Mouse (Mus musculus): ENCODE data around the gene Csf2ra.
"Not testable (repeated sequence)": the region's sequence is repeated elsewhere in the genome, so short reads cannot be mapped to it uniquely, and the experiment has no call there.

Csf2ra gene

DNA sequence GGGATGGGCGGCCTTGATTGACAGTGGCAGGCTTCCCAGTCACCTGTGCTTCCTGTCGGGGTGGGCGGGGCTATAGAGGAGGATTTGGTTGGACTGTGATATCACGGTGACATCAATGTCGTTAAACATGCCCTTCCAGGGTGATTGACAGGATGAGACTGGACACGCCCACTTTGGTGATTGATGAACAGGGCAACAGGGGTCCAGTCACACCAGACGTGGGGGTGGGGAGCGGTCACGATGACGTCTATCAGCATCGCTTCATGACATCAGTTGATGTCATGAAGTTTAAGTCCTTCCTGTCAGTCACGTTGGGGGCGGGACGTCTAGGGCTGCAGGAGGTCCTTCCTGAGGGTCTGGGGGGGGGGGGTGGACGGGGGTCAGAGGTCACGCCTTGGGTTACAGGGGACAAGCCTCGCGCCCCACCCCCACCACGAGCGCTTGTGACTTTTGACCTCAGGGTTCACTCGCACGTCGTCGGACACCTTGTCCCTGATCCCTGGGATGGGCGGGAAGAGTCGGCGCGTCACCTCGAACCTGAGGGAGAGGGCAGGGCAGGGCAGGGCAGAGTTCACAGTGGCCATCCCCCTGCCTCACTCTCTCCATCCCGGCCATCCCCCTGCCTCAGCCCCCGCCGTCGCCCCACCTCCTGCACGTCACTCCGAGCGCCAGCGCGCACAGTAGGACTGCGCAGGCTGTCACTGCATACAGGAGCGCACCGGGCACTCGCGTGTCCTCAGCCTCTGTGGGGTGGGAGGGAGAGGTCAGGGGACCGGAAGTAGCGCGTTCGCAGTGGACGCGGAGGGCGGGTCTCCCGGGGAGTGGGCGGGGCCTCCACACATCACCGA lies 3.3 kb downstream of the Csf2ra start:
- peak; percentile 56 for DNase-seq

DNA sequence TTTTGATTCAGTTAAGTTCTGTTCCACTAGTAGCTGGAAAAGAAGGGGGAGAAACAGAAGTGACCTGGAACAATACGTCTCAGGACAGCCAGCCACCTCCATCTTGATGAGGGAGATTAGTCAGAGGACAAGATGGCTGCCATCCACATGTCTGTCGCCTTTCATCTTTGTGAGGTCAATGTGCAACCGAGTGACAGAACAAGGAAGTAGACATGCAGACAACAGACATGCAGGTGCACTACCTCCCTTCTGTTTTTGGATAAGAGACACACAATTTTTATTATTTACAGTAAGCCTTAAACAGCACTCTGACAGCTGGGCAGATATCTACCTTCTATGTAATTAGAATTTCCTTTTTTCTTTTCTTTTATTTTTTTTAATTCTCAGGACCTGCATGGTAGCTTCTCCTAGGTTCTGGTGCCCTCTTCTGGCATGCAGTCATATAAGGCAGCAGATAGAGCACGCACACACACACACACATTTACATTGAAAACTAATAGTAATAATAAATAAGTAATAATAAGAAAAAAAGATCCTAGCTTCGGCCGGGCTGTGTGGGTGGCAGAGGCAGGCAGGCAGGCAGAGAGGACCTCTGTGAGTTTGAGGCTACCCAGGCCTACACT lies 4.4 kb downstream of the Csf2ra start:
- DNase-seq, result peak; percentile 5

DNA sequence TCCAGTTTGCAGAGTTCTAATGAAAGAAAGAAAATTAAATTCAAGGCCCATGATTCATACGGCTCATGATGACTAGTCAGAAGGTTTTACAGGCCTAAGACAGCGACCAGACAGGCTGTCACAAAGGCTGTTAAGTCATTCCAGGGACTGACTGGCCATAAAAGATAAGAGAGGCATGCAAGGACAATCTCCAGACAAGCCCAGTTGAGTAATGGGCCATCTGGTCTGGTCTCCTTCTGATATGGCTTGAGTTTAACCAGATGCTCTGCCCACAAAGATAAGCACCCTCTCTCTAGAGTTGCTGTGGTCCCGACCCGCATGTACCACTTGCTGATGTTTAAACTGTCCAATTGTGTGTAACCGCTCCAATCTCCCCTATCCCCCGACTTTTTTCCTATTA lies 20.7 kb downstream of the Csf2ra start:
- DNase-seq, result not testable (repeated sequence)

DNA sequence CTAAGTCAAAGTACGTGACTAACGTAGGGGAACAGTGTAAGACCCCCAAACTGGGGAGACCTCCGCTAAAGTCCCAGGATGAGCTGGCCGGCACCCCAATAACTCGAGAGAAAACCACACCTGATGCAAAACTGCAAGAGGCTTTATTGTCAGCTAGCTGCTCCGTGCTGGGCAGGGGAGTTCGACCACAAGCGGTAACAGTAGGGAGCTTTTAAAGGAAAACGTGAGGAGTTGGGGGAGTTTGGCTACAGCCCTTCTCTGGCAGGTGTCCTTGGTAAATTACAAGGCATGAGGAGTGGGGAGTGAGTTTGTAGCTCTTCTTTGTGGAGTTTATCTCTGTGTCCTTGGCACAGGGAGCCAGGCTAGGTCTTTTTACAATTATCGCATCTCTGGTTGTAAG lies 28.4 kb downstream of the Csf2ra start:
- no peak for DNase-seq

DNA sequence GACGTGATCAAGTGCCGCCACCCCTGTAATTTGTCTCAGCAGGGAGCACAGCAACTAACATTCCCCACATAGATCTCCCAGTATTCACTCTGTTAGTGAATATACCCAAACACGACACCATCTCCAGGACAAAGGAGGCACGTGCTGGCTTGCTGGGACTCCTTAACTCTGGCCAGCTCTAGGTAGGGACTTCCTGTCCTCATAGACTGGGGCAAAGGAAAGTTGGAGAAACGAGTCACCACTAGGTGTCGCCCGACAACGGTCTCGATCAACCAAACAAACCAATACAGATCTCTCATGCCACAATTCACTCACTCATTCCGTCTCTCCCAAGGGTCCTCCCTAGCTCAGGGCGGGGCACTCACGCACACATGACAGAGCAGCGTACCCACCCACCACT lies 28.9 kb downstream of the Csf2ra start:
- peak; percentile 74 for DNase-seq

DNA sequence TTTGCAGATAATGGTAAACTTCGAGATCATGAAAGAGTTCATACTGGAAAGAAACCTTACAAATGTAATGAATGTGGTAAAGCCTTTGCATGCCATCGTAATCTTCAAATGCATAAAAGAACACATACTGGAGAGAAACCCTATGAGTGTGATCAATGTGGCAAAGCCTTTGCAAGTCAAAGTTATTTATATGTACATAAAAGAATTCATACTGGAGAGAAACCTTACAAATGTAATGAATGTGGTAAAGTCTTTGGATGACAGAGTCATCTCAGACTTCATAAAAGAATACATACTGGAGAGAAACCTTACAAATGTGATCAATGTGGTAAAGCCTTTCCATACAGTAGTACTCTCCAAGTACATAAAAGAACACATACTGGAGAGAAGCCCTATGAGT lies 44.6 kb downstream of the Csf2ra start, which contains the start of gene Gm6020:
Gene Gm6020, plus strand, starts transcription at position 301 of the 400 bp plus-strand sequence.
- not testable (repeated sequence) for DNase-seq

DNA sequence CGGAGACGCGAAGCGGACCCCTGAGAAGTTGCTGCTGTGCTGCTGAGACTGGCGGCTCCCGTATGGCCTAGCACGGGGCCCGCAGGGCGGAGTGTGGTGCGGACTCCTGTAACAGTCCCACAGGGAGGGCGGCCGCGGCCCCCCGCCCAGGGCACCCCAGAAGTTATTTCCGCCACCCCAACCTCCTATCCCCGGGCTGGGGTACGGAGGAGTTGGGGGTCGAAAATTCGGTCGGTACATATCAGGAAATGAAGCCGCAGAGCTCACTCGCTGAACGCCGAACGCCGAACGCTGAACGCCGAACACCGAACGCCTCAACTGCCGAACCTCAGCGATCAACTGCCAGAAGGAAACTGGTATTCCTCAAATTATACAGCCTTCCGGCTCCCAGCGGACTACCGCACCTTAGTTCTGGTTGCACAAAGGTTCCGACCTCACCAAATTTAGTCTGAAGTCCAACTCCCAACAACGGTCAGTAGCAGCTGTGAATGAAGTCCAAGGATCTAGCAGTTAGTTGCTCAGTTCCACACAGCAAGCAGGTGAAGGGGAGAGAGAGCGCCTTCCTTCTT lies 52.4 kb downstream of the Csf2ra start, which contains the start of gene Gm7102:
Gene Gm7102, minus strand, starts transcription at position 554 of the 569 bp plus-strand sequence.
- no peak for DNase-seq

All from cerebellum, adult 9-11 months (tissue).